Mouse (Mus musculus) erythroblast, embryonic 14.5 days (primary cell): ENCODE data around the gene Hoxa13.

Experiments
- GATA1 ChIP-seq: IDR thresholded peaks from 2 replicates; pipeline ENCODE4 v1.6.1; 2012; ENCODE audit warnings: low read length, inconsistent platforms, mixed read lengths
- TAL1 ChIP-seq: IDR thresholded peaks from 3 replicates; pipeline ENCODE4 v1.6.1; 2012; ENCODE audit warnings: low read length, inconsistent platforms, mixed read lengths

- TF ChIP-seq GATA1 (no peak), TAL1 (no peak)
Measured at GRCm38 (mm10) chr6:52212556-52213118, 48.0 kb downstream of the Hoxa13 start.
